Comparison of ENCODE assay signal across 24 mouse cellular contexts in the genomic region with DNA sequence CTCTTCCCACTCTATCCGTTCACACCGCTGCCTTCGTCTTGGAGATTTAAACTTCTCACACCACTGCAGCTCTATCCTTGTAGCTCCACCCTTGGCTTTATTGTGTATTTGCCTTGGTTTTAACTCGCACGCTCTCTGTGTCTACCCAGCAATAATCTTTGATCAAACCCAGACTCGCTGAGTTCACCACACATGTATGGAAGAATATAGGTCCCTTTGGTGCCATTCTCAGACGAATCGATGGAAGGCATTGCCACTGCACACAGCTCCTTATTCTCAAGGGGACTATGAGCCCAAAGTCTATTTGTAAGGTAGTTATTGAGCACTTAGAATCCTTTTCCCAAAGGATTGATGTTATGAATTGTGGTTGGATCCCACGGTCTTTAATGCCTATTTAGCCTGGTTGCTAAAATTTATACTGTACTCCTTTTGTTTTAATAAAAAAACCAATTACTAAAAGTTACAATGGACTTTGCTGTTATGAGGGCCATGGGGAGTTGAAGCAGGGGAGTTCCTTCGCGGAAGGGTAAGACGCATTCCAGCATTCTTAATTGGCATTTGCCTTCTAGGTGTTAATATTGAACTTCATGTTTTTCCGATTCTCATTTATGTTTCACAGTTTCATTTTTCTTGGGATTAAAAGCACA.
DNase-seq lines count a peak whose midpoint lies in the region; ATAC-seq lines count a peak whose summit lies in the region.
"Had no signal": no experiment of that assay in that cellular context is flagged by ENCODE, and none has a peak within 500 bp of the region (broad histone marks: within the 10 kb centered on the region; RNA-seq: fewer than 3 reads in every experiment).

No protein-coding gene starts in this region.

- 0 out of 2 replicates have a peak, but pooled peaks have one; percentile 24 for ATAC-seq in hindbrain, embryonic 13.5 days (ENCODE audit: low FRiP score)
- no peak for ATAC-seq in hindbrain, embryonic 12.5 days (ENCODE audit: low FRiP score)
- ATAC-seq in hindbrain, embryonic 16.5 days: peak; percentile 45; the same call in 1 of the 2 replicates
- peak; percentile 74 for ATAC-seq in limb, embryonic 13.5 days (ENCODE audit: low FRiP score, low read depth)
- peak; percentile 82 for ATAC-seq in neural tube, embryonic 14.5 days (ENCODE audit: low read depth)
- ATAC-seq in granulocyte monocyte progenitor cell, adult 5-6 weeks (replicated peaks; ENCODE audit: poor library complexity, severe bottlenecking): no peak
- ATAC-seq: activated CD4-positive, CD25-positive, alpha-beta regulatory T cell, adult 4 months; forebrain, embryonic 15.5 days; inflammation-experienced regulatory T-cells, adult 6 months had no signal

- no peaks in the 10 kb centered on the region for H3K36me3 ChIP-seq in hindbrain, embryonic 13.5 days
- no peaks in the 10 kb centered on the region for H3K36me3 ChIP-seq in hindbrain, embryonic 12.5 days
- H3K36me3 ChIP-seq in hindbrain, embryonic 16.5 days (ENCODE audit: control insufficient read depth, insufficient read depth, low read length): no peaks in the 10 kb centered on the region
- no peaks in the 10 kb centered on the region for H3K36me3 ChIP-seq in hindbrain, embryonic 10.5 days
- H3K36me3 ChIP-seq in limb, embryonic 13.5 days: no peaks in the 10 kb centered on the region
- no peaks in the 10 kb centered on the region for H3K36me3 ChIP-seq in neural tube, embryonic 14.5 days (ENCODE audit: control insufficient read depth, insufficient read depth, low read length)
- H3K36me3 ChIP-seq: embryonic facial prominence, embryonic 10.5 days; embryonic facial prominence, embryonic 13.5 days; forebrain, embryonic 12.5 days; forebrain, embryonic 15.5 days had no signal

- 87% methylated on average over 13 of the region's 13 CpGs for WGBS in hindbrain, embryonic 13.5 days
- WGBS in hindbrain, embryonic 12.5 days: 88% methylated on average over 13 of the region's 13 CpGs
- 78% methylated on average over 13 of the region's 13 CpGs for WGBS in hindbrain, embryonic 16.5 days
- WGBS in hindbrain, embryonic 10.5 days: 92% methylated on average over 13 of the region's 13 CpGs
- WGBS in limb, embryonic 13.5 days: 36% methylated on average over 13 of the region's 13 CpGs
- WGBS in neural tube, embryonic 14.5 days: 60% methylated on average over 13 of the region's 13 CpGs

- no peak overlapping the region for H3K27ac ChIP-seq in hindbrain, embryonic 13.5 days
- H3K27ac ChIP-seq in hindbrain, embryonic 12.5 days: no peak overlapping the region
- no peak overlapping the region for H3K27ac ChIP-seq in hindbrain, embryonic 16.5 days (ENCODE audit: low read depth, low read length)
- no peak overlapping the region for H3K27ac ChIP-seq in hindbrain, embryonic 10.5 days
- no peak overlapping the region for H3K27ac ChIP-seq in limb, embryonic 13.5 days
- no peak overlapping the region for H3K27ac ChIP-seq in neural tube, embryonic 14.5 days (ENCODE audit: low read depth, low read length)
- H3K27ac ChIP-seq: embryonic facial prominence, embryonic 10.5 days; embryonic facial prominence, embryonic 13.5 days; forebrain, embryonic 12.5 days; forebrain, embryonic 15.5 days; heart, adult 2 months had no signal

- H3K4me2 ChIP-seq in hindbrain, embryonic 13.5 days: no peak overlapping the region
- no peak overlapping the region for H3K4me2 ChIP-seq in hindbrain, embryonic 12.5 days (replicated peaks)
- no peak overlapping the region for H3K4me2 ChIP-seq in hindbrain, embryonic 16.5 days (ENCODE audit: low read length)
- peak overlapping the region; percentile 33 for H3K4me2 ChIP-seq in limb, embryonic 13.5 days (replicated peaks)
- H3K4me2 ChIP-seq in neural tube, embryonic 14.5 days (ENCODE audit: low read depth, low read length): no peak overlapping the region
- H3K4me2 ChIP-seq: embryonic facial prominence, embryonic 13.5 days; forebrain, embryonic 12.5 days; forebrain, embryonic 15.5 days; heart, embryonic 11.5 days had no signal

- H3K4me3 ChIP-seq in hindbrain, embryonic 13.5 days: no peak overlapping the region
- no peak overlapping the region for H3K4me3 ChIP-seq in hindbrain, embryonic 12.5 days
- no peak overlapping the region for H3K4me3 ChIP-seq in hindbrain, embryonic 16.5 days (ENCODE audit: low read length)
- no peak overlapping the region for H3K4me3 ChIP-seq in hindbrain, embryonic 10.5 days
- no peak overlapping the region for H3K4me3 ChIP-seq in limb, embryonic 13.5 days
- no peak overlapping the region for H3K4me3 ChIP-seq in neural tube, embryonic 14.5 days (ENCODE audit: low read depth, low read length)
- H3K4me3 ChIP-seq: embryonic facial prominence, embryonic 10.5 days; embryonic facial prominence, embryonic 13.5 days; erythroblast, embryonic 14.5 days; forebrain, embryonic 12.5 days; forebrain, embryonic 15.5 days; heart, adult 2 months had no signal

- no peak overlapping the region for H3K9ac ChIP-seq in hindbrain, embryonic 13.5 days
- H3K9ac ChIP-seq in hindbrain, embryonic 12.5 days: no peak overlapping the region
- H3K9ac ChIP-seq in hindbrain, embryonic 16.5 days (ENCODE audit: low read depth, low read length): no peak overlapping the region
- no peak overlapping the region for H3K9ac ChIP-seq in limb, embryonic 13.5 days
- H3K9ac ChIP-seq in neural tube, embryonic 14.5 days (replicated peaks; ENCODE audit: low read depth, low read length): no peak overlapping the region
- H3K9ac ChIP-seq: embryonic facial prominence, embryonic 13.5 days; forebrain, embryonic 12.5 days; forebrain, embryonic 15.5 days had no signal

- peaks cover 7% of the 10 kb centered on the region for H3K4me1 ChIP-seq in hindbrain, embryonic 13.5 days (replicated peaks)
- no peaks in the 10 kb centered on the region for H3K4me1 ChIP-seq in hindbrain, embryonic 12.5 days
- H3K4me1 ChIP-seq in hindbrain, embryonic 16.5 days (ENCODE audit: control insufficient read depth, insufficient read depth, low read depth, low read length): no peaks in the 10 kb centered on the region
- peaks cover 16% of the 10 kb centered on the region for H3K4me1 ChIP-seq in hindbrain, embryonic 10.5 days (replicated peaks)
- H3K4me1 ChIP-seq in limb, embryonic 13.5 days: peaks cover 41% of the 10 kb centered on the region
- no peaks in the 10 kb centered on the region for H3K4me1 ChIP-seq in neural tube, embryonic 14.5 days (ENCODE audit: control insufficient read depth, insufficient read depth, low read length)
- H3K4me1 ChIP-seq: forebrain, embryonic 15.5 days had no signal

- DNase-seq in hindbrain, embryonic 10.5 days (ENCODE audit: low spot score): no peak
- no peak for DNase-seq in urinary bladder, postnatal 14 days (ENCODE audit: low spot score)
- DNase-seq: adrenal gland, adult 8-10 months; adrenal gland, postnatal 25 days; cerebellum, adult 11-12 months; cerebellum, adult 8-10 months; cerebellum, postnatal 10 days; cerebellum, postnatal 36 days; gastrocnemius, postnatal 25 days; heart, adult 2 months had no signal

- no peaks in the 10 kb centered on the region for H3K9me3 ChIP-seq in hindbrain, embryonic 13.5 days
- no peaks in the 10 kb centered on the region for H3K9me3 ChIP-seq in hindbrain, embryonic 12.5 days (replicated peaks)
- no peaks in the 10 kb centered on the region for H3K9me3 ChIP-seq in hindbrain, embryonic 16.5 days (ENCODE audit: control insufficient read depth, low read length)
- H3K9me3 ChIP-seq in hindbrain, embryonic 10.5 days: no peaks in the 10 kb centered on the region
- H3K9me3 ChIP-seq in limb, embryonic 13.5 days: no peaks in the 10 kb centered on the region
- H3K9me3 ChIP-seq in neural tube, embryonic 14.5 days (ENCODE audit: control insufficient read depth, low read length): no peaks in the 10 kb centered on the region
- H3K9me3 ChIP-seq: embryonic facial prominence, embryonic 10.5 days; embryonic facial prominence, embryonic 13.5 days; forebrain, embryonic 12.5 days; forebrain, embryonic 15.5 days had no signal

- H3K27me3 ChIP-seq in hindbrain, embryonic 13.5 days: no peaks in the 10 kb centered on the region
- no peaks in the 10 kb centered on the region for H3K27me3 ChIP-seq in hindbrain, embryonic 12.5 days
- H3K27me3 ChIP-seq in hindbrain, embryonic 16.5 days (replicated peaks; ENCODE audit: control insufficient read depth, insufficient read depth, low read length): no peaks in the 10 kb centered on the region
- H3K27me3 ChIP-seq in hindbrain, embryonic 10.5 days (ENCODE audit: insufficient read depth, poor library complexity, severe bottlenecking): no peaks in the 10 kb centered on the region
- peaks cover 37% of the 10 kb centered on the region for H3K27me3 ChIP-seq in limb, embryonic 13.5 days
- no peaks in the 10 kb centered on the region for H3K27me3 ChIP-seq in neural tube, embryonic 14.5 days (ENCODE audit: control insufficient read depth, insufficient read depth, low read length)
- H3K27me3 ChIP-seq: embryonic facial prominence, embryonic 13.5 days; forebrain, embryonic 12.5 days; forebrain, embryonic 15.5 days had no signal

Comparison
In these comparisons a context has a peak if more than half of its experiments do, and no peak if none do; other contexts are left out.
1. ATAC-seq: peak in hindbrain, embryonic 13.5 days (single experiment), hindbrain, embryonic 16.5 days (single experiment), limb, embryonic 13.5 days (single experiment) and neural tube, embryonic 14.5 days (single experiment); none in hindbrain, embryonic 12.5 days (single experiment) and granulocyte monocyte progenitor cell, adult 5-6 weeks (single experiment).